Mouse (Mus musculus) B cell, adult (primary cell): ENCODE measurements around the gene Hipk2. TPM values are rescaled to one million over a fixed set of nuclear protein-coding genes. Genes with fewer than 3 reads are reported as not detected.

Source experiments
- total RNA-seq: library from RNA; stranded (reverse); gene quantifications from 4 replicates; pipeline ENCODE4 v1.2.4, GENCODE M21; 2023; ENCODE audit not compliant: inconsistent age

The Hipk2 gene
- total RNA-seq: 19.7 to 25.6 TPM (median 23.6 TPM) in 4 replicates

DNA sequence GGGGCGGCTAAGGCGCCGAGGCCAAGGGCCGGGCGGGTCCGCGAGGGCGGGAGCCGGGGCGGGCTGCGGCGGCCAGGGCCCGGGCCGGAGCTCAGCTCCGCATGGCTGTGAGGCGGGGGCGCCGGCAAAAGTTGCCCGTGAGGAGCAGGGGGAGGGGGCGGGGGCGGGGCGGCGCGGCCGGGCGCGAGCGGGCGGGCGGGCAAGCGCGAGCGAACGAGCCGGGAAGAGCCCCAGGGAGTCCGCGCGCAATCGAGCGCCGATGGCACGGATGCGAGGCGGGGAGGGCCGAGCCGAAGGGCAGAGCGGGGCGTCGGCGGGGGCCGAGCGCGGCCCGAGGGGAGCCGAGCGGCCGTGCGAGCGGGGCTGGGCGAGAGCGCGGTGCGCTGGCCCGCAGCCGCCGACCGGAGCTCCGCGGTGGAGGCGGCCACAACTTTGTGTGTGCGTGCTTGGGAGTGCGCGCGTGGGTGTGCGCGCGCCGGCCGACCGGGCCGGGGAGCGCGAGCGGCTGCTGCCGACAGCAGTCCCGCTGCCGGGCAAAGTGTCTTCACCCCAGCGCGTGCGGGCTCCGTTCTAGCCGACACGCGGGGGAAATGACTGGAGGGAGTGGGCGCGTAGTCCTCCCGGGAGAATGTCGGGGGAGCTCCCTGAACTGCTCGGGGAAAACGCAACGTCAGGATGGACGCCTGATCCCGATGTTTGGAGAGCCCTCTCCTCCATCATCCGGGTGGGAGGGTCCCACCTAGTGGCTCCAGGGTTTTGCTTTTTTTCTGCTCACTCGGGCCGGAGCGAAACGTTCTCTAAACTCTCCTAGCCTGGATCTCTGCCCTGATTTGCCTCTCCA lies at the start of gene Hipk2:
Hipk2 (minus strand) TSS at position 95 of the 841 bp plus-strand sequence.

DNA sequence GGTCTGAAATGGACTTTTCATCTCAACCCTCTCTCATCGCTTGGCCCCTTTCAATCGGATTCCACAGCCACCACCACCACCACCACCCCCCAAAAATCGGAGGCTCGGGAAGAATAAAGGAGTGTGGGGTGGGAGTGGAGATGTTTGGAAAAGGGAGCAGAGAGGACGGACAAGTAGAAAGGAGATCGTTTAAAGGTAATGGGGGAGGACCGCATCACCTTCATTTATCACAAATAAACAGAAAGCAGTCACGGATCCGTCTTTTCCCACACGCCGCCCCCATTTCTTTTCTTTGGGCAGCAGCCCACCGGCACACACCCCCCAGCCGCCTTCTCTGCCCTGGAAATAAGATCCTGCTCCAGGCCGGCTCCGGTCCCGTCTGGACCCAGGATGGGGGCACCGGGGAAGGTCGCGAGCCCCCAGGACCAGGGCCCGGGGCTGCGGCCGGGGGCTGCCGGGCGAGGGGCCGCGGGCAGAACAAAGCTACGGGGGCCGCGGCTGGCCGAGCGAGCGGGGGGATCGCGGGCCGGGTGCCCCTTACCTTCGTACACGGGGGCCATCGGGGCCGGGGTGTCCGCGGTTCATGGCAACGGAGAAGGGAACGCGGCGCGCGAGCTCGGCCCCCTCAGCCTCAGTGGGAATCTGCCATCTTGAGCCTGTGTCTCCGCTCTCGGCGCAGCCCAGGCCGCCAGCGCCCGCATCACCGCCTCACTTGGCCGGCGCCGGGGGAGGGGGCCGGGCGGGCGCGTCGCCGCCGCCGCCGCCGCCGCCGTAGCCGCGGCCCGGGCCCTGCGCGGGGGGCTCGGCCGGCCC lies 501 bp downstream of the Hipk2 start, which contains the start of gene Tbxas1:
Tbxas1 (plus strand) TSS at position 147 of the 813 bp plus-strand sequence.

DNA sequence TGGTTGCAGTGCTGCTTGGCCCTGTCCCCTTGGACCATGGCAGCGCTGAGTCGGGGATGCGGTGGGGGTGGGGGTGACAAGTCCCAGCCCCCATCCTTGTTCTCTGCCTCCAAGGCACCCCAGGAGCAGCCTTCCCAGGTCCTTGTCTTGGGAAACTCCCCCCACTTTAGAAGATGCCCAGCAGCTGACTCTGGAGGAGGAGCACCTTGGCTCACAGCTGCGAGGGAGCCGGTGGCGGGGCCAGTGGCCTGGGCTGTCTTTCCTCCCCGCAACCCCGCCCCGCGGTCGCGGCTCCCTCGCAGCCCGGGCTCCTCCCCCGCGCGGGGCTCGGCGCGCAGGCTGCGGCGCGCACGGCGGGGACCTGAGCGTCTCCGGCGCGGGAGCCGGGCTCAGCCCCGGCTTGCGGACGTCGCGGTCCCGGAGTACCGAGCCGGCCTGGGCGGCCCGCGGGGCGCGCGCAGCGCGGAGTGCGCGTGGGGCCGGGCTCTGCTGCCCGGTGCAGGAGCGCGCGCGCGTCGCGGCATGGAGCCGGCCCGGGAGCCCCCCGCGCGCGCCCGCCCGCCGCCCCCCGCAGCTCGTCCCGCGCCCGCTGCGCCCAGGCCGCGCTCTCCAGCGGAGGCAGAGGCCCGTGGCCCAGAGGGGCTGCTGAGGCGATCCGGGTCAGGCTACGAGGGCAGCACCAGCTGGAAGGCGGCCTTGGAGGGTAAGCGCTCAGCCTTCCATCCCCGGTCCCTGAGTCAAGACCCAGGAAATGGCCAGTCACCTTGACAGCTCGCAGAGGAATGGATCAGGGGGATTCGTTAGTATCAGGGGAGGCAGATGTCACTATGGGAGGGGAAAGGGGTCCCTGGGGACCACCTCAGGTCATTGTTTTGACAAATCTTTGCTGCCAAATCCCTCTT lies 213.0 kb downstream of the Hipk2 start, which contains the start of gene Clec2l:
Clec2l (plus strand) TSS at position 356 of the 902 bp plus-strand sequence.

Other genes starting within 250 kb of the Hipk2 start
- gene Klrg2, start 238.9 kb downstream of the Hipk2 start, total RNA-seq: not detected in 4 replicates
- not detected in 4 replicates for gene Clec2l, start 213.1 kb downstream of the Hipk2 start, total RNA-seq
- 0.69 to 2.1 TPM (median 1.0 TPM) in 4 replicates for gene Tbxas1, start 761 bp downstream of the Hipk2 start, total RNA-seq
- gene Parp12, start 242.2 kb upstream of the Hipk2 start, total RNA-seq: 0.26 to 0.81 TPM (median 0.42 TPM) in 4 replicates